Mouse (Mus musculus) cerebellum, adult 2 months (tissue): Measurements from ENCODE around the gene Zfp799.
"Not testable (repeated sequence)": the region's sequence is repeated elsewhere in the genome, so short reads cannot be mapped to it uniquely, and the experiment has no call there.

Experiments
- CTCF ChIP-seq: fragments of 200-500 bp; IDR thresholded peaks from 2 replicates; pipeline ENCODE4 v1.5.1; 2011; ENCODE audit warnings: low read depth, mild to moderate bottlenecking, control low read depth, low read length, moderate library complexity, borderline replicate concordance; ENCODE audit not compliant: insufficient read depth
- POLR2A ChIP-seq: fragments of 200-500 bp; IDR thresholded peaks from 2 replicates; pipeline ENCODE4 v1.6.1; 2011; ENCODE audit warnings: low read length, control low read depth, borderline replicate concordance; ENCODE audit not compliant: insufficient read depth

DNA sequence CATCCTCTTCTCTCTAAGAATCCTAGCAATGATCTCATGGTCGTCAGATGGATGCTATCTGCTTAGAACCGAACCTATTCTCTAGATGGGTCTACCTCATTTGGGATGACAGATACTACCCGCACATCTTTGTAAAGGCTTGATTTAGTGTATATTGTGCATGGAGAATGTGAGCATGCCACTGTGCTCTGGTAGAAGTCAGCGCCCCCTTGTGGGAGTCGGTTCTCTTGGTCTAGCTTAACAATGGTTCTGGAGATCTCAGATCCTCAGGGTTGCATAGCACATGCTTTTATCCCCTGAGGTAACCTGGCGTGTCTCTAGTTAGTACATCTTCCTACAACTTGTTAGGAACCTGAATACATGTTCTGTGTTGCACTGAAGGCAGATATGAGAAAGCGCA is 37.2 kb upstream of the Zfp799 start:
- TF ChIP-seq CTCF, POLR2A: not testable (repeated sequence)
